Mouse (Mus musculus) layer of hippocampus, adult 9-10 months (tissue): ENCODE data around the gene Ubtf.

ENCODE experiments used
- DNase-seq: peaks from one replicate; pipeline ENCODE4 v3.0.0; 2022; ENCODE audit warnings: low spot score

Ubtf gene

DNA sequence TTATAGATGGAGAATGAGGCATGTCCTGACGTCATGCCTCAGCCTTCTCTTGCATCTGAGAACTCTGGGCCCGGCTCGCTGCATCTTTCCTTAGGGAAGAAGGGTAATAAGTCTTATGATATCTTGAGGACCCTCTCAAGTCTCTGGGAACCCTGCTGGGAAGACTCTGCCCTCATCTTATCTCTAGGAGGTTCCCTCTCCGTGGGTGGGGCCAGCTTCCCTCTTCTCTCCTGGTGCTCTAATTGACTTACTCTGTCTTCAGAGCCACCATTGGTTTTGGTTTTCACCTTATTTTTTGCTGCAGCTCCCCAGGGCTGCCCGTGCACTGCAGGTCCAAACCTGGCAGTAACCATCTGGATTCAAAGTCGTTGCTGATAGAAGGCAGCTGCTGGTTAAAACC lies 61.4 kb downstream of the Ubtf start:
- DNase-seq: no peak

DNA sequence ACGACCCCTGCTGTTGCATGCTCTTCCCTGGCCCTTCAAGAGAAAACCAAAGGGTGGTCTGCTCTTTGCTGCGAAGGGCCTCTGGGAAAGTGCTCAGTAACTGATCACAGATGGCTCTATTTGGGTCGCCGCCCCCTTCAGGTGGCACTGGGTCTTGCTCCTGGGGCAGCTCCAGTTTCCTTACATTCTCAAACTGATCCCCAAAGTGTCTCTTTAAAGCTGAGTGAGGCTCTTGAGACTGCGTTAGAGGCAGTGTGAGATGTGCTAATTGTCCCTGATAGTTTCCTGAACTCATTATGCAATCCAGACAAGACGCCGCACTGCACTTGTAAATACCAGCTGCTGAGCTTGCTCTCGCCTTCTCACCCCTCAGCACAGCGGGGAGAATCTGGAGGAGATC lies 62.0 kb downstream of the Ubtf start:
- no peak for DNase-seq
